Mouse (Mus musculus) CH12.LX (cell line): ENCODE data around the gene Pkp3. TPM values are rescaled to one million over a fixed set of nuclear protein-coding genes. Genes with fewer than 3 reads are reported as not detected.

Experiments
- DNase-seq: peaks from one replicate; pipeline ENCODE4 v3.0.0-alpha.2; 2013; ENCODE audit errors: extremely low read depth
- H3K27ac ChIP-seq: 2 replicates; pipeline ENCODE4 v1.5.1; 2012; ENCODE audit warnings: low read depth, mild to moderate bottlenecking, control low read depth, moderate library complexity; ENCODE audit not compliant: insufficient read depth
- H3K27me3 ChIP-seq: replicated peaks from 2 replicates; pipeline ENCODE3; 2012; ENCODE audit warnings: inconsistent platforms
- H3K36me3 ChIP-seq, 2 experiments: replicated peaks in 1 of 2; 2 replicates each; pipeline versions ENCODE3 to v1.6.1; 2012; ENCODE audit warnings: inconsistent platforms in 1 of 2, low read length in 1 of 2, mild to moderate bottlenecking in 1 of 2, mixed read lengths in 1 of 2, moderate library complexity in 1 of 2; ENCODE audit not compliant: control insufficient read depth in 1 of 2, insufficient read depth in 1 of 2
- H3K4me1 ChIP-seq, 2 experiments: 2 replicates each; pipeline ENCODE4 v1.6.1; 2012; ENCODE audit warnings: inconsistent platforms in 1 of 2, moderate library complexity in 1 of 2; ENCODE audit not compliant: insufficient read depth in 2 of 2, control insufficient read depth in 1 of 2
- H3K4me2 ChIP-seq: 2 replicates; pipeline ENCODE4 v1.6.1; 2012; ENCODE audit warnings: low read depth, mild to moderate bottlenecking, control low read depth; ENCODE audit not compliant: poor library complexity, insufficient read depth, severe bottlenecking
- H3K4me3 ChIP-seq, 3 experiments: fragments of 150-350 bp in 1 of 3; sonication (generic) in 1 of 3; replicated peaks in 1 of 3; 2 replicates each; pipeline versions ENCODE3 to v1.5.1; 2011 to 2012; ENCODE audit warnings: low read depth in 2 of 3, low read length in 2 of 3, mild to moderate bottlenecking in 2 of 3, moderate library complexity in 2 of 3, control low read depth in 1 of 3, improper control_type of control experiment in 1 of 3, inconsistent platforms in 1 of 3, mixed read lengths in 1 of 3; ENCODE audit not compliant: poor library complexity in 1 of 3
- H3K79me2 ChIP-seq: replicated peaks from 2 replicates; pipeline ENCODE4 v1.6.1; 2012; ENCODE audit warnings: mild to moderate bottlenecking, moderate library complexity; ENCODE audit not compliant: control insufficient read depth, poor library complexity, insufficient read depth, severe bottlenecking; ENCODE audit errors: extremely low read depth
- H3K9ac ChIP-seq: 2 replicates; pipeline ENCODE4 v1.6.1; 2012; ENCODE audit warnings: low read depth, mild to moderate bottlenecking, control low read depth, moderate library complexity; ENCODE audit not compliant: insufficient read depth
- H3K9me3 ChIP-seq: replicated peaks from 2 replicates; pipeline ENCODE3; 2012; ENCODE audit warnings: low read length, inconsistent platforms, mixed read lengths
- CHD1 ChIP-seq: IDR thresholded peaks from 2 replicates; pipeline ENCODE4 v1.6.1; 2012; ENCODE audit warnings: low read depth, low read length, improper control_type of control experiment, inconsistent platforms
- CTCF ChIP-seq, 2 experiments: IDR thresholded peaks in 1 of 2; conservative IDR thresholded peaks in 1 of 2; 2 replicates each; pipeline ENCODE4 v1.5.1; 2011 to 2012; ENCODE audit warnings: low read depth in 2 of 2, low read length in 2 of 2, improper control_type of control experiment in 1 of 2, inconsistent platforms in 1 of 2, mild to moderate bottlenecking in 1 of 2, moderate library complexity in 1 of 2
- E2F4 ChIP-seq: IDR thresholded peaks from 2 replicates; pipeline ENCODE4 v1.6.1; 2011; ENCODE audit warnings: low read depth, low read length, improper control_type of control experiment; ENCODE audit not compliant: insufficient replicate concordance
- ELF1 ChIP-seq: IDR thresholded peaks from 2 replicates; pipeline ENCODE4 v1.6.1; 2014; ENCODE audit warnings: low read depth, mild to moderate bottlenecking, inconsistent platforms, low read length, improper control_type of control experiment
- EP300 ChIP-seq: IDR thresholded peaks from 2 replicates; pipeline ENCODE4 v1.6.1; 2011; ENCODE audit warnings: low read length, improper control_type of control experiment
- GABPA ChIP-seq: IDR thresholded peaks from 2 replicates; pipeline ENCODE4 v1.6.1; 2012; ENCODE audit warnings: low read depth, low read length, improper control_type of control experiment, inconsistent platforms; ENCODE audit not compliant: insufficient replicate concordance
- HCFC1 ChIP-seq: IDR thresholded peaks from 2 replicates; pipeline ENCODE4 v1.6.1; 2012; ENCODE audit warnings: low read depth, mild to moderate bottlenecking, inconsistent platforms, low read length, improper control_type of control experiment
- IRF4 ChIP-seq: IDR thresholded peaks from 2 replicates; pipeline ENCODE4 v1.6.1; 2014; ENCODE audit warnings: low read depth, mild to moderate bottlenecking, inconsistent platforms, low read length, improper control_type of control experiment
- JUND ChIP-seq: conservative IDR thresholded peaks from 2 replicates; pipeline ENCODE4 v1.6.1; 2011; ENCODE audit warnings: low read depth, low read length, improper control_type of control experiment
- KAT2A ChIP-seq: IDR thresholded peaks from 2 replicates; pipeline ENCODE4 v1.6.1; 2012; ENCODE audit warnings: low read length, improper control_type of control experiment, inconsistent platforms; ENCODE audit not compliant: insufficient replicate concordance
- MAFK ChIP-seq: IDR thresholded peaks from 2 replicates; pipeline ENCODE4 v1.6.1; 2011; ENCODE audit warnings: low read length, improper control_type of control experiment; ENCODE audit not compliant: insufficient replicate concordance
- MAZ ChIP-seq: IDR thresholded peaks from 2 replicates; pipeline ENCODE4 v1.6.1; 2012; ENCODE audit warnings: low read depth, mild to moderate bottlenecking, inconsistent platforms, low read length, improper control_type of control experiment, moderate library complexity
- NRF1 ChIP-seq: IDR thresholded peaks from 2 replicates; pipeline ENCODE4 v1.6.1; 2014; ENCODE audit warnings: low read depth, mild to moderate bottlenecking, inconsistent platforms, low read length, improper control_type of control experiment, moderate library complexity
- PAX5 ChIP-seq: IDR thresholded peaks from 2 replicates; pipeline ENCODE4 v1.6.1; 2012; ENCODE audit warnings: low read length, inconsistent platforms, mixed read lengths
- POLR2A ChIP-seq: IDR thresholded peaks from 2 replicates; pipeline ENCODE4 v1.6.1; 2011; ENCODE audit warnings: low read depth, mild to moderate bottlenecking, improper control_type of control experiment, low read length
- POLR2AphosphoS2 ChIP-seq: IDR thresholded peaks from 2 replicates; pipeline ENCODE4 v1.6.1; 2011; ENCODE audit warnings: low read depth, low read length, improper control_type of control experiment
- RAD21 ChIP-seq: IDR thresholded peaks from 2 replicates; pipeline ENCODE4 v1.6.1; 2011; ENCODE audit warnings: low read depth, mild to moderate bottlenecking, low read length, improper control_type of control experiment, moderate library complexity
- RCOR1 ChIP-seq: conservative IDR thresholded peaks from 2 replicates; pipeline ENCODE4 v1.6.1; 2012; ENCODE audit warnings: low read depth, mild to moderate bottlenecking, inconsistent platforms, low read length, improper control_type of control experiment
- SIN3A ChIP-seq: IDR thresholded peaks from 2 replicates; pipeline ENCODE4 v1.6.1; 2012; ENCODE audit warnings: low read length, improper control_type of control experiment, inconsistent platforms
- SMC3 ChIP-seq: IDR thresholded peaks from 2 replicates; pipeline ENCODE4 v1.6.1; 2011; ENCODE audit warnings: low read depth, low read length, improper control_type of control experiment
- TBP ChIP-seq: conservative IDR thresholded peaks from 2 replicates; pipeline ENCODE4 v1.6.1; 2011; ENCODE audit warnings: low read depth, low read length, improper control_type of control experiment
- UBTF ChIP-seq: IDR thresholded peaks from 2 replicates; pipeline ENCODE4 v1.6.1; 2012; ENCODE audit warnings: low read depth, mild to moderate bottlenecking, inconsistent platforms, low read length, improper control_type of control experiment, moderate library complexity
- USF1 ChIP-seq: IDR thresholded peaks from 2 replicates; pipeline ENCODE4 v1.6.1; 2014; ENCODE audit warnings: low read depth, mild to moderate bottlenecking, inconsistent platforms, low read length, improper control_type of control experiment
- USF2 ChIP-seq: conservative IDR thresholded peaks from 2 replicates; pipeline ENCODE4 v1.6.1; 2011; ENCODE audit warnings: low read depth, low read length, improper control_type of control experiment
- ZC3H11A ChIP-seq: IDR thresholded peaks from 2 replicates; pipeline ENCODE4 v1.6.1; 2012; ENCODE audit warnings: low read depth, mild to moderate bottlenecking, inconsistent platforms, low read length, improper control_type of control experiment
- ZKSCAN1 ChIP-seq: IDR thresholded peaks from 2 replicates; pipeline ENCODE4 v1.6.1; 2012; ENCODE audit warnings: low read depth, inconsistent platforms, low read length, improper control_type of control experiment, borderline replicate concordance
- ZMIZ1 ChIP-seq: IDR thresholded peaks from 2 replicates; pipeline ENCODE4 v1.6.1; 2012; ENCODE audit warnings: low read depth, mild to moderate bottlenecking, inconsistent platforms, low read length, improper control_type of control experiment
- ZNF384 ChIP-seq: IDR thresholded peaks from 2 replicates; pipeline ENCODE4 v1.6.1; 2012; ENCODE audit warnings: low read depth, low read length, improper control_type of control experiment, inconsistent platforms
- dilution Hi-C: fragments of 300-500 bp; cut with MboI; formaldehyde crosslinking; loops from 2 replicates; pipeline ENCODE4 v1.14.3; 2020; ENCODE audit warnings: low sequenced_read_pairs; ENCODE audit not compliant: extremely low pct_unique_long_range_greater_than_20kb, extremely low pct_ligation_motif_present
- in situ Hi-C: fragments of 300-500 bp; cut with MboI; formaldehyde crosslinking; loops from 3 replicates; pipeline ENCODE4 v1.14.3; 2019; ENCODE audit warnings: low sequenced_read_pairs, low pct_ligation_motif_present, low pct_unique_long_range_greater_than_20kb, mixed read lengths
- polyA plus RNA-seq: library from polyadenylated mRNA; unstranded; fragments of >175 nt; gene quantifications from 2 replicates; pipeline ENCODE4 v1.2.1, GENCODE M21; 2012; ENCODE audit warnings: low read depth; ENCODE audit not compliant: insufficient read length
- total RNA-seq, 2 experiments: library from RNA; depleted of rRNA; stranded (reverse); fragments of 300-350 nt in 1 of 2; fragments of >200 nt in 1 of 2; gene quantifications; 2 replicates each; pipeline ENCODE4 v1.2.3; 2012 to 2014

Pkp3 gene
- total and polyA plus RNA-seq, 3 experiments: 25.3 to 63.1 (median 37.8) TPM

DNA sequence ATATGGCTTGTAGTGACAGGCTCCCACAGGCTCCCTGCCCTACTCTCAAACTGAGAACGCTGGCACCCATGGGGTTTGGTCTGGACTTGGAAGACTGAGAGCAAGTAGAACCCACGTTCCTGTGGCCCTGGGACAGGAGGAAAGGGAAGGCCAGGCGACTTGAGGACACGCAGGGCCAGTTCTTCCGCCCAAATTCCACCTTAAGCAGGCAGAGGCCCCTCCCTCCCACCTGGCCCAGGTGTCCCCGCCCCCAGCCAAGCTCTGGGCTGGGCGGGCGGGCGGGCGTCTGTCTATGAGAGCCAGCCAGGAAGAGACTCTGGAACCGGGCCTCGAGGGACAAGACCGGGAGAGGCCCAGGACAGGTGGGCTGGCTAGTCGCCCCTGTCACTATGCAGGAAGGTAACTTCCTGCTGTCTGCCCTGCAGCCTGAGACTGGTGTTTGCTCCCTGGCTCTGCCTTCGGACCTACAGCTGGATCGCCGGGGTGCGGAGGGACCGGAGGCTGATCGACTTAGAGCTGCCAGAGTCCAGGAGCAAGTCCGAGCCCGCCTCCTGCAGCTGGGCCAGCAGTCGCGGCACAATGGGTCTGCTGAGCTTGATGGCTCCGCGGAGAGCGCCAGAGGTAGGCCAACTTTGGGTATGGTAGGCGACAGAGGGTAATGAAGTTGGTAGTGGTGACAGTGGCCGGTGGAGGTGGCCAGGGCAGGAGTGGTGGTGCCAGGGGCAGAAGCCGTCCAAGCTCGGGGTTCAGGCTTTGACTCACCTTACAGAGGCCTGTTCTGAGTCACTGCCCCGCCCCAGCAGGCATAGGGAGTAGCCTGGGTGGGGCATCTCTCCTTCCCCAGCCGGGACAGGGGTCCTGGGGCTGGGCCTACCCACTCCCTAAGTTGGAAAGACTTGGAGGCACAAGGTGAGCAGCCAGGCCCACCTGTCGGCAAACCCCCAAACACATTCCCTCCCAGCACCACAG is 1.7 kb downstream of the Pkp3 start:
- Histone ChIP-seq H3K27ac (no peak overlapping the region), H3K9ac (no peak overlapping the region)
- TF ChIP-seq ZNF384 (no peak), CTCF (conservative IDR thresholded peaks at IDR 0.05 in 1 of 2, IDR thresholded peaks at IDR 0.05 in 1 of 2; ENCODE audit: low read depth in 2 of 2, low read length in 2 of 2) (no peak), ZC3H11A (no peak), MAZ (no peak), NRF1 (no peak), E2F4 (no peak), TBP (no peak), POLR2AphosphoS2 (no peak), HCFC1 (no peak), POLR2A (no peak), CHD1 (no peak), ZKSCAN1 (no peak), IRF4 (no peak), ZMIZ1 (no peak), RAD21 (no peak), ELF1 (no peak), EP300 (no peak), SIN3A (no peak), JUND (no peak)
- TF ChIP-seq, all 38 proteins: peak for 0
- no peaks in the 10 kb centered on the region for H3K36me3 ChIP-seq
- H3K79me2 ChIP-seq: no peaks in the 10 kb centered on the region
- no peak overlapping the region for H3K4me2 ChIP-seq
- H3K4me3 ChIP-seq: no peak overlapping the region
- in situ Hi-C loops (no loop called here), dilution Hi-C loops (no loop called here)
- peaks cover 2% of the 10 kb centered on the region for H3K27me3 ChIP-seq
- H3K9me3 ChIP-seq: no peaks in the 10 kb centered on the region
- DNase-seq: no peak
- peaks cover 13 to 21% of the 10 kb centered on the region in 2 experiments for H3K4me1 ChIP-seq

DNA sequence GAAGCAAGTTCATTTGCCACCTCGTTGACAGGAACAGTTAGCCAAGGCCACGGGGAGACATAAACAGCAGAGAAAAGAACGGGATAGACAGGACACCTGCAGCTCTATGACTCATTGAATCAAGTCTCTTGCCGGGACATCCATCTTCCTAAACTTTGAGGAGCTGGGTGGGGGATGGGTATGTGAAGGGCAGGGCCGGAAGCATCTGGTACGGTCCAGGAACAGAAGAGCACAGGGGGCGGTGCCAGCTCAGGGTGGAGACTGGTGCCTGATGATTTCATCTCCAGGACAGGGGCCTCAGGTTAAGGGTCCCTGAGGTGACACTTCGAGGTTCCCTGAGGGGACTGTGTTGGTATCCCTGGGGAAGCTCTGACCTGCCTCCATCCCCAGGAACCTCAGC is 9.9 kb downstream of the Pkp3 start:
- Histone ChIP-seq H3K9ac (peak overlapping the region; percentile 81), H3K79me2 (peaks cover 6% of the 10 kb centered on the region; the same call in 1 of the 2 replicates), H3K27me3 (no peaks in the 10 kb centered on the region), H3K27ac (peak overlapping the region; percentile 61), H3K36me3 (peaks cover 24 to 37% of the 10 kb centered on the region in 2 experiments), H3K4me1 (peaks cover 22 to 34% of the 10 kb centered on the region in 2 experiments), H3K4me3 (peak overlapping the region; percentile 84 to 90 (median 86)), H3K4me2 (peak overlapping the region; percentile 81), H3K9me3 (no peaks in the 10 kb centered on the region)
- in situ Hi-C loops: loop anchor here (5.0 kb wide), 1 partner anchor 36 kb away; no protein-coding TSS in a partner anchor
- peak; percentile 86 for DNase-seq
- dilution Hi-C loops: no loop called here
- TF ChIP-seq MAFK (no peak), NRF1 (0 out of 2 replicates have a peak, but pooled peaks have one; percentile 9), POLR2A (peak; percentile 67), HCFC1 (peak; percentile 78), TBP (peak; percentile 71; the same call in 1 of the 2 replicates), ELF1 (peak; percentile 86), POLR2AphosphoS2 (no peak), KAT2A (0 out of 2 replicates have a peak, but pooled peaks have one; percentile 51), SIN3A (no peak; the same call in none of the 2 replicates), RCOR1 (no peak), GABPA (no peak), ZMIZ1 (no peak), EP300 (no peak), PAX5 (no peak), CTCF (conservative IDR thresholded peaks at IDR 0.05 in 1 of 2, IDR thresholded peaks at IDR 0.05 in 1 of 2; ENCODE audit: low read depth in 2 of 2, low read length in 2 of 2) (no peak), ZNF384 (no peak), UBTF (no peak), SMC3 (no peak), MAZ (no peak), ZC3H11A (no peak), USF1 (no peak), USF2 (no peak)
